Mouse (Mus musculus): ENCODE results near the gene Plod3. TPM values are rescaled to one million over a fixed set of nuclear protein-coding genes. Genes with fewer than 3 reads are reported as not detected.

Gene Plod3
- 26.7 TPM for polyA plus RNA-seq (2014; fragmentation: Illumina TruSeq; extraction: RNeasy Lipid Tissue Mini Kit (QIAGEN cat#74804); ENCODE audit: low read depth, low replicate concordance)

GRCm38 (mm10) chr5:136986695-136987137 is at the start of gene Plod3:
Gene Plod3 (plus strand): TSS chr5:136987019.

GRCm38 (mm10) chr5:136953015-136953414 is 33.8 kb upstream of the Plod3 start, which contains the start of gene Fis1:
Gene Fis1 (plus strand): TSS chr5:136953275.

GRCm38 (mm10) chr5:136966331-136966730 is 20.5 kb upstream of the Plod3 start, which contains the start of gene Cldn15:
Gene Cldn15 (plus strand): TSS chr5:136966616.

GRCm38 (mm10) chr5:136987934-136988271 is 1.1 kb downstream of the Plod3 start, which contains the start of gene Znhit1:
Gene Znhit1 (minus strand): TSS chr5:136988021.

GRCm38 (mm10) chr5:137026092-137026491 is 39.3 kb downstream of the Plod3 start, which contains the start of gene Vgf:
Gene Vgf (plus strand): TSS chr5:137026392.

GRCm38 (mm10) chr5:137045402-137046323 is 58.8 kb downstream of the Plod3 start, which contains the start of gene Ap1s1:
Gene Ap1s1 (minus strand): TSS chr5:137046135.

Other genes with a start within 250 kb of the Plod3 start
- gene Col26a1, start 103.8 kb upstream of the Plod3 start, polyA plus RNA-seq (2014; fragmentation: Illumina TruSeq; extraction: RNeasy Lipid Tissue Mini Kit (QIAGEN cat#74804); ENCODE audit: low read depth, low replicate concordance), result 0.21 TPM
- 9.9 TPM for gene Ift22, start 78.9 kb upstream of the Plod3 start, polyA plus RNA-seq (2014; fragmentation: Illumina TruSeq; extraction: RNeasy Lipid Tissue Mini Kit (QIAGEN cat#74804); ENCODE audit: low read depth, low replicate concordance)
- gene Fis1, start 33.7 kb upstream of the Plod3 start, polyA plus RNA-seq (2014; fragmentation: Illumina TruSeq; extraction: RNeasy Lipid Tissue Mini Kit (QIAGEN cat#74804); ENCODE audit: low read depth, low replicate concordance), result 165 TPM
- 11.8 TPM for gene Cldn15, start 20.4 kb upstream of the Plod3 start, polyA plus RNA-seq (2014; fragmentation: Illumina TruSeq; extraction: RNeasy Lipid Tissue Mini Kit (QIAGEN cat#74804); ENCODE audit: low read depth, low replicate concordance)
- gene Znhit1, start 1.0 kb downstream of the Plod3 start, polyA plus RNA-seq (2014; fragmentation: Illumina TruSeq; extraction: RNeasy Lipid Tissue Mini Kit (QIAGEN cat#74804); ENCODE audit: low read depth, low replicate concordance), result 75.9 TPM
- not detected for gene Vgf, start 39.4 kb downstream of the Plod3 start, polyA plus RNA-seq (2014; fragmentation: Illumina TruSeq; extraction: RNeasy Lipid Tissue Mini Kit (QIAGEN cat#74804); ENCODE audit: low read depth, low replicate concordance)
- 49.5 TPM for gene Ap1s1, start 59.1 kb downstream of the Plod3 start, polyA plus RNA-seq (2014; fragmentation: Illumina TruSeq; extraction: RNeasy Lipid Tissue Mini Kit (QIAGEN cat#74804); ENCODE audit: low read depth, low replicate concordance)
- 15.7 TPM for gene Serpine1, start 85.2 kb downstream of the Plod3 start, polyA plus RNA-seq (2014; fragmentation: Illumina TruSeq; extraction: RNeasy Lipid Tissue Mini Kit (QIAGEN cat#74804); ENCODE audit: low read depth, low replicate concordance)
- 12.1 TPM for gene Trim56, start 129.2 kb downstream of the Plod3 start, polyA plus RNA-seq (2014; fragmentation: Illumina TruSeq; extraction: RNeasy Lipid Tissue Mini Kit (QIAGEN cat#74804); ENCODE audit: low read depth, low replicate concordance)
- gene Muc3, start 162.3 kb downstream of the Plod3 start, polyA plus RNA-seq (2014; fragmentation: Illumina TruSeq; extraction: RNeasy Lipid Tissue Mini Kit (QIAGEN cat#74804); ENCODE audit: low read depth, low replicate concordance), result not detected
- 0.24 TPM for gene Muc3a, start 225.4 kb downstream of the Plod3 start, polyA plus RNA-seq (2014; fragmentation: Illumina TruSeq; extraction: RNeasy Lipid Tissue Mini Kit (QIAGEN cat#74804); ENCODE audit: low read depth, low replicate concordance)

All from heart, adult 10 weeks (tissue).